Mouse (Mus musculus) heart, postnatal 0 days (tissue): ENCODE measurements around the gene Gm45140. TPM values are rescaled to one million over a fixed set of nuclear protein-coding genes. Genes with fewer than 3 reads are reported as not detected.

Source experiments
- ATAC-seq: fragments of 200-750 bp; cut with Nextera tagmentation; 2 replicates; pipeline ENCODE4 v1.8.0; 2017; ENCODE audit warnings: low read depth, moderate number of reproducible peaks, moderate library complexity; ENCODE audit not compliant: insufficient read depth
- DNase-seq: peaks from one replicate; pipeline ENCODE4 v3.0.0-alpha.2; 2016; ENCODE audit warnings: low spot score
- H3K27ac ChIP-seq: fragments of 300-500 bp; sonication (generic); 2 replicates; pipeline ENCODE4 v1.5.1; 2014; ENCODE audit warnings: low read depth, mild to moderate bottlenecking
- H3K27me3 ChIP-seq: fragments of 300-500 bp; sonication (generic); 2 replicates; pipeline ENCODE4 v1.6.1; 2014; ENCODE audit warnings: low read length, mixed read lengths; ENCODE audit not compliant: control insufficient read depth, insufficient read depth
- H3K36me3 ChIP-seq: fragments of 300-500 bp; sonication (generic); replicated peaks from 2 replicates; pipeline ENCODE4 v1.6.1; 2014; ENCODE audit warnings: low read length, mixed read lengths; ENCODE audit not compliant: control insufficient read depth, insufficient read depth
- H3K4me1 ChIP-seq: fragments of 300-500 bp; sonication (generic); 2 replicates; pipeline ENCODE4 v1.6.1; 2014; ENCODE audit warnings: antibody characterized with exemption; ENCODE audit not compliant: control insufficient read depth, insufficient read depth
- H3K4me2 ChIP-seq: fragments of 300-500 bp; sonication (generic); 2 replicates; pipeline ENCODE4 v1.6.1; 2014; ENCODE audit warnings: low read depth, mild to moderate bottlenecking, low read length, moderate library complexity
- H3K4me3 ChIP-seq: fragments of 300-500 bp; sonication (generic); 2 replicates; pipeline ENCODE4 v1.5.1; 2014; ENCODE audit warnings: low read depth, low read length
- H3K9ac ChIP-seq: fragments of 300-500 bp; sonication (generic); replicated peaks from 2 replicates; pipeline ENCODE4 v1.6.1; 2014; ENCODE audit warnings: low read depth, low read length, mixed read lengths
- H3K9me3 ChIP-seq: fragments of 300-500 bp; sonication (generic); replicated peaks from 2 replicates; pipeline ENCODE4 v1.6.1; 2016; ENCODE audit warnings: low read length; ENCODE audit not compliant: control insufficient read depth
- CTCF ChIP-seq: IDR thresholded peaks from 2 replicates; pipeline ENCODE4 v1.5.1; 2016; ENCODE audit warnings: antibody characterized with exemption, control low read depth, low read depth
- EP300 ChIP-seq: IDR thresholded peaks from 2 replicates; pipeline ENCODE4 v1.6.1; 2016; ENCODE audit warnings: antibody characterized with exemption, low read depth
- WGBS: fragments of 180-500 bp; shearing (Covaris S2); extraction: QIAGEN DNeasy Blood & Tissue Kit; methylation state at CpG from one replicate; pipeline ENCODE4 v1.1.7; 2014; 5-methylcytosine and 5-hydroxymethylcytosine counted together
- polyA plus RNA-seq: library from polyadenylated mRNA; unstranded; fragments of >200 nt; fragmentation: Nextera tagmentation; extraction: Ambion mirVana; gene quantifications from 2 replicates; pipeline ENCODE4 v1.2.1, GENCODE M21; 2015
- total RNA-seq: library from RNA; depleted of rRNA; stranded (reverse); fragments of >200 nt; gene quantifications from 2 replicates; pipeline ENCODE4 v1.2.3, GENCODE M21; 2014; ENCODE audit warnings: low replicate concordance

Gene Gm45140
- total and polyA plus RNA-seq, 2 experiments from 2014 or later = 1.1 TPM; not detected in 1

DNA sequence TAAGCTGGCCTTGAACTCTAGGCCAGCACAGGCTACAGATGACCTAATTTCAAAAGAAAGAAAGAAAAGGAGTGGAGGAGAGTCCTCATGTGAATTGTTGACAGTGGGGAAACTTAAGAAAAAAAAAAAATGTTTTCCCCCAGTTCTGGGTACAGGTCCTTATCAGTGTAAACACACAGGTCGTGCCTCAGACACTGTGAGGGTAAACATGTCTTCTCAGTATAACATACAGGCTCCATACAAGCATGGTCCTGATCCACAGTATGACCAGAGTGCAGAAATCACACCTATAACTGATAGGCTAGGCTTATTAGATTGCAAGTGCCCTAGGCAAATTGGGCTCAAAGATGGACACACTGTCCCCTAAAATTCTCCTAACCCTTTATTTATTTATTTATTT, 34.8 kb upstream of the Gm45140 start:
- DNase-seq = no peak
- Histone ChIP-seq H3K4me2 (no peak overlapping the region), H3K9me3 (no peaks in the 10 kb centered on the region), H3K4me1 (no peaks in the 10 kb centered on the region; the same call in 1 of the 2 replicates), H3K9ac (no peak overlapping the region), H3K27me3 (no peaks in the 10 kb centered on the region), H3K27ac (no peak overlapping the region), H3K4me3 (no peak overlapping the region), H3K36me3 (no peaks in the 10 kb centered on the region)
- ATAC-seq = no peak
- WGBS = 52% methylated on average over 1 of the region's 1 CpGs
- TF ChIP-seq CTCF = no peak
- TF ChIP-seq EP300 = no peak

GRCm38 (mm10) chr6:87868871-87869506, 33.4 kb upstream of the Gm45140 start:
- Histone ChIP-seq H3K4me2 (no peak overlapping the region), H3K9me3 (no peaks in the 10 kb centered on the region), H3K27ac (no peak overlapping the region), H3K4me3 (no peak overlapping the region), H3K36me3 (no peaks in the 10 kb centered on the region), H3K9ac (no peak overlapping the region), H3K27me3 (no peaks in the 10 kb centered on the region), H3K4me1 (no peaks in the 10 kb centered on the region; the same call in 1 of the 2 replicates)
- ATAC-seq (peak; percentile 84), DNase-seq (peak; percentile 75)
- WGBS = 42% methylated on average over 9 of the region's 9 CpGs
- TF ChIP-seq CTCF (no peak), EP300 (no peak)

DNA sequence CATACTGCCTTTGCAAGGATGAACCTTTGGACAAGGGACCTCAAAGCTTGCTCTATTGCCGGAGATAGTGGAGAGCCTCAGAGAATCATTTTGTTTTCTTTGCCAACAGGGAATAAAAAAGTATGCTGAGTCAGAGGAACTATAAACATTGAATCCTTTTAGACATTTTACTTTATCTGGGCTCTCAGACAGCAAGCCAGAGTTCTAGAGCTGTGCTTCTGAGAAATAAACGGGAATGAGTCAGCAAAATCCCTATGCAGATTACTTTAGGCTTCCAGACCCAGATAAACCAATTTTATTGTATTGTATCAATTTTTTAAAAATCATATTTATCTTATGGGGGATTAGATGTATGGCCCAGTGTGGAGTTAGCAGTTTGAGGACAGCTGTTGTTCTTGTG, 31.7 kb upstream of the Gm45140 start:
- DNase-seq = no peak
- TF ChIP-seq EP300 (no peak), CTCF (no peak)
- 57% methylated on average over 2 of the region's 2 CpGs for WGBS
- H3K4me1 ChIP-seq = no peaks in the 10 kb centered on the region
- H3K4me3 ChIP-seq = no peak overlapping the region
- H3K9ac ChIP-seq = no peak overlapping the region
- H3K36me3 ChIP-seq = no peaks in the 10 kb centered on the region
- ATAC-seq = no peak
- no peak overlapping the region for H3K4me2 ChIP-seq
- H3K27ac ChIP-seq = no peak overlapping the region
- H3K9me3 ChIP-seq = no peaks in the 10 kb centered on the region
- H3K27me3 ChIP-seq = no peaks in the 10 kb centered on the region

- no peak for ATAC-seq
- Histone ChIP-seq H3K4me1 (no peaks in the 10 kb centered on the region), H3K27me3 (no peaks in the 10 kb centered on the region), H3K9ac (no peak overlapping the region), H3K4me3 (no peak overlapping the region), H3K27ac (no peak overlapping the region), H3K4me2 (no peak overlapping the region), H3K36me3 (no peaks in the 10 kb centered on the region), H3K9me3 (no peaks in the 10 kb centered on the region)
- DNase-seq = no peak
- WGBS = 77% methylated on average over 6 of the region's 6 CpGs
- TF ChIP-seq CTCF = no peak
- TF ChIP-seq EP300 = no peak
These were observed 30.6 kb upstream of the Gm45140 start for GRCm38 (mm10) chr6:87866211-87866610.

DNA sequence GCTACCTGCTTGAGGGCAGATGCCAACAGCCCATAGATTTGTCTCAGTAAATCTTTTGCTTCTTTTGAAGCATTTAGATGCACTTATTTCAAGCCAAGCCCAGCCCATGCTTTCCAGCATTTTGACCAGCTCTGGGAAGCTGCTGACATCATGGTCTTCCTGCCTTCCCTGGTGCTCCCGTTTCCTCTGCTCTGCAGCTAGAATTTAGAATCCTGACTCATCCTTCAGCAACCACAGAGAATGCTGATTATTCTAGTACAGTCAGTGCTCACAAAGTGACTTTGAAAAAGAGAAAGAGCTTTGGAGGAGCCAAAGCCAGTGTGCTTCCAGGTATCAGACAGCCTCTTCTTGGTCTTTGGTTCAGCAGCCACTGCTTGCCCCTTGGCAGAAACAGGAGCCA, 21.5 kb upstream of the Gm45140 start:
- no peak for ATAC-seq
- Histone ChIP-seq H3K4me1 (no peaks in the 10 kb centered on the region), H3K4me2 (no peak overlapping the region), H3K36me3 (no peaks in the 10 kb centered on the region), H3K9ac (no peak overlapping the region), H3K27me3 (no peaks in the 10 kb centered on the region), H3K9me3 (no peaks in the 10 kb centered on the region), H3K27ac (no peak overlapping the region), H3K4me3 (no peak overlapping the region)
- 17% methylated on average over 1 of the region's 1 CpGs for WGBS
- TF ChIP-seq CTCF = no peak
- TF ChIP-seq EP300 = no peak
- no peak for DNase-seq

DNA sequence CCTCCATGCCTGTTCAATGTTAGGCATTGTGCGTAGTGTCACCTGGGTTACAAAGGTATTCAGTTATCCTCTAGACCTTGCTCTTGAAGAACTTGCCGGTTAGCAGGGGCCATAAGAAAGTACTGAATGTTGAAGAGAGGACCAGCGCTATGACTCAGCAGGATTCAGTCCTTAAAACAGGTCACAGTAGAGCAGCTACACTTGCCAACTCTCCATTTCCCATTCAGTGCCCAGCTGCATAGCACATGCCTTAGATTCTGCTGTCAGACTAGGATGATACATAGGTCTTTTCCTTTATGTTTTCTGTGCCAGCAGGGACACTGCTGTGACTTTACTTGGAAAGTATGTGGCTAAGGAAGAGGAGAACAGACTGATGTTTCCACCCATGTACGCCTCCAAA, 17.9 kb upstream of the Gm45140 start:
- Histone ChIP-seq H3K4me3 (no peak overlapping the region), H3K9ac (no peak overlapping the region), H3K9me3 (no peaks in the 10 kb centered on the region), H3K27ac (no peak overlapping the region), H3K36me3 (peaks cover 2% of the 10 kb centered on the region; the same call in 1 of the 2 replicates), H3K4me2 (no peak overlapping the region), H3K4me1 (peaks cover 12% of the 10 kb centered on the region; the same call in 1 of the 2 replicates), H3K27me3 (no peaks in the 10 kb centered on the region)
- ATAC-seq (no peak), DNase-seq (no peak)
- 71% methylated on average over 4 of the region's 4 CpGs for WGBS
- TF ChIP-seq CTCF = no peak
- no peak for TF ChIP-seq EP300
